Mouse (Mus musculus): ENCODE data around the gene Gm14443.

DNA sequence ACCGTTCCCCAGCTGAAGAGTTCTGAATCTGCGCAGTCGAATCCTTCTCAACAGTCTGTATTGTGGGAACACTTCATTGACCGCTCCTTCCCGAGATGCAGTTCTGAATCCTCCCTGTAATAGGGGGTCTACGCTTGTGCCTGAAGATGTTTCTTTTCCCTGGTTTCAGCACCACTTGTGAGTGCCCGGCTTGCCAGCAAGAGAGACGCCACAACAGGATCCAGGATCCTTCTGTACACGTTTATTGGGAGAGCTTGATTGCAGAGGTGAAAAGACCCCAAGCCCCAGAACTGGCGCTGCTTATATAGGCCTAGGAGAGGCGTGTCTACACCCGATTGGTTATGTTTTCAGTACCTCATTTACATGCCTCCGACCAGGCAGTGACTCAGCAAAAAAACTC is 19.0 kb downstream of the Gm14443 start:
- no peak for TF ChIP-seq CTCF (IDR thresholded peaks at IDR 0.05; ENCODE audit: low read depth)
- no peak for TF ChIP-seq EP300 (IDR thresholded peaks at IDR 0.05; ENCODE audit: low read depth)

Data from liver, embryonic 14.5 days (tissue).